Mouse (Mus musculus) embryo, embryonic 11 days (tissue): ENCODE measurements around the gene Tssc4.

Experiments used
- DNase-seq: peaks from one replicate; pipeline ENCODE4 v3.0.0-alpha.2; 2015

The Tssc4 gene

GRCm38 (mm10) chr7:143069751-143070400 lies 827 bp downstream of the Tssc4 start:
- DNase-seq, result no peak

- no peak for DNase-seq
Observed at GRCm38 (mm10) chr7:143070506-143071070, 1.5 kb downstream of the Tssc4 start.

GRCm38 (mm10) chr7:143072605-143073004 lies 3.6 kb downstream of the Tssc4 start:
- no peak for DNase-seq

- DNase-seq, result peak; percentile 50
Observed at GRCm38 (mm10) chr7:143073086-143073485, 4.0 kb downstream of the Tssc4 start.

GRCm38 (mm10) chr7:143075394-143075793 lies 6.3 kb downstream of the Tssc4 start:
- no peak for DNase-seq

- no peak for DNase-seq
Observed at GRCm38 (mm10) chr7:143077351-143077750, 8.3 kb downstream of the Tssc4 start.

- no peak for DNase-seq
Observed at GRCm38 (mm10) chr7:143082024-143082423, 13.0 kb downstream of the Tssc4 start.

GRCm38 (mm10) chr7:143083708-143084107 lies 14.7 kb downstream of the Tssc4 start:
- no peak for DNase-seq

- peak; percentile 62 for DNase-seq
Observed at GRCm38 (mm10) chr7:143086366-143086765, 17.3 kb downstream of the Tssc4 start.

- DNase-seq, result peak; percentile 68
Observed at GRCm38 (mm10) chr7:143087070-143087579, 18.1 kb downstream of the Tssc4 start.

- DNase-seq, result no peak
Observed at GRCm38 (mm10) chr7:143093847-143094246, 24.8 kb downstream of the Tssc4 start.

- DNase-seq, result peak; percentile 80
Observed at GRCm38 (mm10) chr7:143094592-143095553, 25.8 kb downstream of the Tssc4 start, which contains the start of gene Trpm5. Gene Trpm5 (minus strand): TSS chr7:143094642.

GRCm38 (mm10) chr7:143095554-143095907 lies 26.5 kb downstream of the Tssc4 start:
- DNase-seq, result no peak

- no peak for DNase-seq
Observed at GRCm38 (mm10) chr7:143100759-143101158, 31.7 kb downstream of the Tssc4 start.

- no peak for DNase-seq
Observed at GRCm38 (mm10) chr7:143105258-143105897, 36.3 kb downstream of the Tssc4 start.

GRCm38 (mm10) chr7:143106062-143106461 lies 37.0 kb downstream of the Tssc4 start, which contains the start of gene Kcnq1:
Gene Kcnq1 (plus strand): TSS chr7:143106362.
- DNase-seq, result no peak

- peak; percentile 45 for DNase-seq
Observed at GRCm38 (mm10) chr7:143106672-143107465, 37.8 kb downstream of the Tssc4 start.

- no peak for DNase-seq
Observed at GRCm38 (mm10) chr7:143108200-143108599, 39.2 kb downstream of the Tssc4 start.

GRCm38 (mm10) chr7:143108996-143109660 lies 40.1 kb downstream of the Tssc4 start:
- no peak for DNase-seq

- DNase-seq, result no peak
Observed at GRCm38 (mm10) chr7:143109696-143110095, 40.6 kb downstream of the Tssc4 start.

- DNase-seq, result no peak
Observed at GRCm38 (mm10) chr7:143110803-143111202, 41.8 kb downstream of the Tssc4 start.
